Mouse (Mus musculus) thymus, postnatal 14 days (tissue): ENCODE results near the gene Syngr4.
"Not testable (repeated sequence)": the region's sequence is repeated elsewhere in the genome, so short reads cannot be mapped to it uniquely, and the experiment has no call there.

Experiments
- DNase-seq: peaks from one replicate; pipeline ENCODE4 v3.0.0; 2021

Syngr4 gene

GRCm38 (mm10) chr7:45896517-45897257 is at the start of gene Syngr4, which contains the start of gene Tmem143:
Syngr4 (minus strand) TSS chr7:45896714.
Tmem143 (plus strand) TSS chr7:45896941.
- DNase-seq: peak; percentile 95

- DNase-seq: peak; percentile 38
Measured at GRCm38 (mm10) chr7:45943280-45943679, 46.8 kb upstream of the Syngr4 start.

GRCm38 (mm10) chr7:45941986-45942385 is 45.5 kb upstream of the Syngr4 start:
- DNase-seq: no peak

GRCm38 (mm10) chr7:45939836-45940235 is 43.3 kb upstream of the Syngr4 start:
- DNase-seq: no peak

- peak; percentile 81 for DNase-seq
Measured at GRCm38 (mm10) chr7:45935114-45935513, 38.6 kb upstream of the Syngr4 start.

GRCm38 (mm10) chr7:45933766-45934165 is 37.3 kb upstream of the Syngr4 start:
- DNase-seq: not testable (repeated sequence)

- DNase-seq: no peak
Measured at GRCm38 (mm10) chr7:45929688-45930087, 33.2 kb upstream of the Syngr4 start.

- DNase-seq: no peak
Measured at GRCm38 (mm10) chr7:45928626-45929295, 32.2 kb upstream of the Syngr4 start.

GRCm38 (mm10) chr7:45924429-45924816 is 27.9 kb upstream of the Syngr4 start:
- peak; percentile 76 for DNase-seq

- peak; percentile 58 for DNase-seq
Measured at GRCm38 (mm10) chr7:45923762-45924428, 27.4 kb upstream of the Syngr4 start, which contains the start of gene Ccdc114. Ccdc114 (plus strand) TSS chr7:45924072.

- peak; percentile 95 for DNase-seq
Measured at GRCm38 (mm10) chr7:45922928-45923761, 26.6 kb upstream of the Syngr4 start.

GRCm38 (mm10) chr7:45921950-45922600 is 25.6 kb upstream of the Syngr4 start:
- no peak for DNase-seq

GRCm38 (mm10) chr7:45921242-45921621 is 24.7 kb upstream of the Syngr4 start, which contains the start of gene Emp3:
Emp3 (minus strand) TSS chr7:45921404.
- peak; percentile 84 for DNase-seq

- peak; percentile 45 for DNase-seq
Measured at GRCm38 (mm10) chr7:45920583-45921241, 24.2 kb upstream of the Syngr4 start.

GRCm38 (mm10) chr7:45919761-45920160 is 23.2 kb upstream of the Syngr4 start:
- peak; percentile 21 for DNase-seq

GRCm38 (mm10) chr7:45919083-45919671 is 22.7 kb upstream of the Syngr4 start:
- DNase-seq: peak; percentile 45

- no peak for DNase-seq
Measured at GRCm38 (mm10) chr7:45917926-45918325, 21.4 kb upstream of the Syngr4 start.

GRCm38 (mm10) chr7:45917004-45917704 is 20.6 kb upstream of the Syngr4 start:
- no peak for DNase-seq

GRCm38 (mm10) chr7:45916056-45917003 is 19.8 kb upstream of the Syngr4 start:
- peak; percentile 91 for DNase-seq
